Mouse (Mus musculus): ENCODE measurements at regions not wholly inside any gene's neighbourhood (a gene's known extent, or its start where the extent isn't known, plus 50 kb on each side); places are given as distances from the start of the nearest gene placed in this dataset.

DNA sequence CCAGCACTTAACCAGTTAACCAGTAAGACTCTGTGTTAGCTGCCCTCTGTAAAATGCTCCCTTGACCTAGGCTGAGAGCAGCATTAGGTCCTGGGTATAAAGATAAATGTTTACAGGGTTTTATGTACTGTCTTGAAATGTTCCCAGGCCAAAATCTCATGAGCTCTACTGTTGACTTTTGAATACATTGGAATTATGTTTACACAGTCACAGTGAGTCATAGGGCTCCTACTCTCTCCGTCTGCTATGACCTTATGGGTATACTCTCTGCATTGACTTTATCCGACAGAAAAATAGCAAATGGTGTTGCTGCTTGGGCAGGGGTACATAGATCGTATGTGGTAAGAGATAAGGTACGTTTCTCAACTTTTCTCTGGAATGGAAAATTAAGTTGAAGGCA, 596.8 kb upstream of the Zeb2 start:
- no peak for DNase-seq

DNA sequence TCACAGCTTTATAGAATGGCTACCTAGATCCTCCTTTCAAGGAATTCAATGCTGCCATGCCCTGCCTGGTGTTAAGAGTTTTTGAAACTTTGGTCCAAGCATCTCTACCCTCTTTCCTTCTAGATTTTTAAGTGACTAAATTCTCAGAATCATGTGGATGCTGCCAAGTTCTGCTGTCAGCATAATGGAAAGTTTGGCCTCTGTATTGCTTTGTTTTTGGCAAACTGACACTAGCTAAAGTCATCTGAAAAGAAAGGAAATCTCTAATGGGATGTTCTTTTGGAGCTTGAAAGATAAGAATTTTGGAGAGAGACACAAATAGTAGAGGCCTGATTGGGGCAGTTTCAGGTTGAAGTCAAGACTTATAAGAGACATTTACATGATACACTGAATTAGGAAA, 589.8 kb upstream of the Zeb2 start:
- peak; percentile 86 for DNase-seq

DNA sequence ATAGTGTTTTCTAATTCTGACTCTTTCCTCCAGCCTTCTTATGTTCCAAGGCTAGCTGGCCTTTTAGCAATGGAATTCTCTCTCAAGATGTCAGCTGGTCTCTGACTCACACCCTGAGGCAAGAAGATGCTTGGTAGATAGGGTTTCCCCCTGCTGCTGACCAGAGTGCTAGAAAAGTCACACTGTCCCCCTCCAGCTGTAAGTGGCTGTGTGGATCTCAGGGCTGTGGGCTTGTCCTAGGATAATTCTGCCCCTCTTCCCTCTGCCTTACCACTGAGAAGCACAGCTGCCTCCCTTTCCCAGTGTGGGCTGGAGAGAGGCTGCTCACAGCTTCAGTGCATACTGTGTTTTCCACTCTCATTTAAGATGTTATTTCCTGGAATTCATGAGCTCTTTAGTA, 585.3 kb upstream of the Zeb2 start:
- no peak for DNase-seq

DNA sequence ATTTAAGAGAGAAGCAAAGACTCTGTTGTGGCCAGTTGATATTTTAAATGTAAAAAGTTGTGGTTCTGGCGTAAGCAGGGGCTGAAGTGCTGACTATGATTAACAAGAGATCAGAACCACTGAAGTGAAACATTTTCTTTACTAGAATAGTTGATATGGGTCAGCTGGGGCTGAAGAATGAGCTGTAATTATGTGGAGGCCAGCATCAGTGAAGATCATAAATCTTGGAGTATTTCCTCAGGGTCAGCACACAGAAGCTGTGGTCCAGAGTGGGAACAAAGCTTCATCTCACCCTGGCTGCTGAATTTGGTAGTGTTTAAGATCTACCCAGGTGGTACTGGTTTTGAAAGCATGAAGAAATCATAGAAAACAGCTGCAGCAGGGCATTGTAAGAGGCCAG, 583.4 kb upstream of the Zeb2 start:
- peak; percentile 74 for DNase-seq

DNA sequence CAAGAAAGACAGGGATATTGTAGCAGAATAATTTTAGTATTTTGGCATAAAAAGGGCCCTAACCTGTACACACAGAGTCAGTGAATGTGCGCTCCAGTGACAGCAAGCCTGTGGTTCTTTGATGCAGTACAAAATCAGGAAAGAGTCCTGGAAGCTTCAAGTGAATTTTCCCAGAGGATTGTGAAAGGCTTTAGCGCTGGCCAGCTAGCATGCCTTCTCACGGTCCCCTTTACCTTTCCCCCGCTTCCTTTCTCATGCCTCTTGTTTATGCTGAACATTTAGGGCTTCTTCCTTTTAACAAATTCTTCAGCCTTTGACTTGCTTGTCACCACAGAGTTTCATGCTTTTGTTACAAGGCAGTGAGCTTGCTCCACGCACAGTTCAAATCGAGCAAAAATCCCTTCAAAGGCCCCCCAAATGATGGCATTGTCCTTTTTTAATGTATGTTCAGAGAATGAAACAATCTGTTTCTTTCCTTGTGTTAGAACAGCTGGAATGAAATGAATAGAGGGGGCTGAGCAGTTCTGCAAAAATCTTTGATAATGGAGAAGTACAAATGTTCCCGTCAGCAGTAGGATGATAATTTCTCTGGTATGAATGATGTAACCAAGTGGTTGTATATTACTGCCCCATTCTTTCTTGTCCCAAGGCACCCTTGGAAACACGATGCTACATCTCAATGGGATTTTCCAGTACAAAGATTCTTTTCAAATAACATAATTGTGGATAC, 576.3 kb upstream of the Zeb2 start:
- DNase-seq: peak; percentile 89

DNA sequence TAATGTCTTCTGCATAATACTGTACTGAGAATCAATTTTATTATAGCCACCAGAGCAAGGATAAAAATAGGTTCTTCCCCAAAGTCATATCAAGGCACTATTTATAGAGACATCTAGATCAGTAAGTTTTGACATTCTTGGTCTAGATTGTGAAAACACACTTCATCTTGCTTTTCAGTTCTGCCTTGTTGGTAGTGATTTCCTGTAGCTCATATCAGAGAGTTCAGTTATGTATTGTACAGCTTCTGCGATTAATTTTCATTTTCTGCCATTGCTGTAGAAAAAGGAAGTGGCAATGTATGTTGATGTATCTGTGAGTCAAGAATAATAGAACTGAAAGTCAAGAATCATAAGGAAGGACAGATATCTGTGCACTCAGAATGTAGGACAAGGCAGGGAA, 575.6 kb upstream of the Zeb2 start:
- DNase-seq: no peak

DNA sequence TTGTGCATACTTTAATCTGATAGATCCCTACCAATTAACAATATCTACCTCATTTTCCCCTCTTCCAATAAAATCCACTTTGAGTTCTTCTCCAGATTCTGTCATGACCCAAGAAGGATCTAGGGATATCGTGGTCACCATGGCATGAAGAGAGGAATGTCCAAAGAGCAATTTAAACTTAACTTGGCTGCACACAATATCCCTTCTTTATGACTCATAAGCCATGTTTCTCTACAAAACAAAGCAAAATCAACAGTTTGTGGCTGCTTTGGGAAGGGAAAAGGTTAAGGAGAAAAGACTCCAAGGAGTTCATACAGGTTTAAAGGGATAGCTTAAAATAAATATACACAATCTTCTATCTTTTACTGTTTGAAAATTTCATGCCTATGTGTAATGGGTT, 571.8 kb upstream of the Zeb2 start:
- peak; percentile 8 for DNase-seq

DNA sequence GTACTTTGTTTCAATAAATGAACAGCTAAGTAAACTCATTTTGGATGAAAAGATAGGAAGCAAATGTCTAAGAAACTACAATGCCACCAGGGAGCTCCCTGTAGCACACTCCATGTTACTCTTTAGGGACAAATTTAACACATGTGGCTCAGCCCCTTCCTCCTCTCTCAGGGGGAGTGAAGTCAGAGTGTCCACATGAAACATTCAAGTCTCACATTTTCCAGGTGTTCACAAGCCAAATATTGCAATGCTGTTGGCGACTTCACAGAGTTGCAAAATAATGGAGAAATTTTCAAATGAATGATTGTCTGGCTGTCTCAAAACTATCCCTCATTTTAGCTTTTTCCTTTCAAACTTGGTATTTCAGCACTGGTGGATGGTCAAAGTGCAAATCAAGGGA, 564.1 kb upstream of the Zeb2 start:
- peak; percentile 88 for DNase-seq

DNA sequence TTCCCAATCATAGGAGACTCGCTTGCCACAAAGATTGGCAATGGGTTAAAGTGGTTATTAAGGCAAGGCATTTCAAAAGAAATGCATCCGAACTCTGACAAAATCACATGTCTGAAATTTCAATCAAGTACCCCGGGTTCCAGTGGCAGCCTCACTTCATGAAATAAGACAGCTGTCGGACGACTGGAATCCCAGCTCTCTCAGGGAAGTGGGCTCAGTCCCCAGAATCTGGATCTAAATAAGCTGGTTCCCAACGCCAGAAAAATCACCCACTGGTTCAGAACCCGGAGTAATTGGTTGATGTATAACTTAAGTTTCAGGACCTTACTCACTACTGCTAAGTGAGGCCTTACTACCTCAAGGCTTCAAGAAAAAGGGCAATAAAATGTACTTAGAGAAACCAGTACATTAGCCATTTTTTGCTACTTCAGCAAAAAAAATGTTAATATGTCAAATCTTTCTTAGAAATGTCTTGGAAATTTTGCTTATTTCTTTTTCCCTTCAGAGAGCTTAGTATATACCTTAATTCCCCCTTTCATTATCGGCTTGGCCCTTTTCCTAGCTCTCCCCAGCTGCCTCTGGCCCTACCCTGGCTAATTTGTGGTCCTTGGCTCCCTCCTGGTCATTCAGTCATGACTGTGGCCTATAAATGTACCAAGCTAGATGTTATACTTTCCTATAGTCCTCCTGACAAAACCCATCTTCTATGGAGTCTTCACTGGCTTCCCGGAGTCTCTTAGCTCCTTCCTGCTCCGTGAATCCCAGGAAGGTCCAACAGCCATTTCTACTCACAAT, 562.1 kb upstream of the Zeb2 start:
- peak; percentile 69 for DNase-seq

DNA sequence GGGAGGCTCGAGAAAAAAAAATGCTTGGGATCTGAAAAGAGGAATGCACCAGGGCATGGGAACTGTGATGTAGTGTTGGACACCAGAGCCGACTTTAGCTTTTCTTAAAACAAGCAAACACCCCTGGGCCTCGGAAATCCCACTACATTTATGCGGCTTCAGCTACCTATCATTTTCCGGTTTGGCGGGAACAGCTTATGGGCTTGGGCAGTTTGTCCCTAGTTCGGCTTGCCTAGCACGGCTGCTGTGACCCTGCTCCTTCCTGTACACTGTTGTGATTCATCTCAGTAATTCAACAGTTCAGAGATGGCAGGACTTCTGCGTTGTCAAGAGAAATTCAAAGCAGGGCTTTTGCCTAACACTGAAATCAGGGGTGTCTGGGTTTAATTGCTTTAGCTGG, 561.5 kb upstream of the Zeb2 start:
- DNase-seq: peak; percentile 87

DNA sequence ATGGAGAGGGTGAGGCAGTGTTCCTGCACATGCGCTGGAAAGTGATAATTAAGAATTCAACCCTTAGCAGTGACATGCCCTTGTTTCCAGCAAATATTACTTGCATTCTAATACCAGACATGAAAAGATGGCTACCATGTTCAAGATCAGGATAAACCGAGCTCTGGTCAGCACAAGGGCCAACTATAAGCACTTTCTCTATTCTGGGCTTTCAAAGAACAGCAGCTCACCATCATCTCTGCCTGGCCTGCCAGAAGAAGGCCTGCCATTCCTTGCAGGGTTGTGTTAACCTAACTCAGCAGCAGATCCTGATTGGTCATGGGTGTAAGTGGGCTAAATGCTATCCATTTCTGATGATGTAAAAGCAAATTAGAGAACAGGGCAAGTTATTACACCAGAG, 558.6 kb upstream of the Zeb2 start:
- DNase-seq: peak; percentile 61

DNA sequence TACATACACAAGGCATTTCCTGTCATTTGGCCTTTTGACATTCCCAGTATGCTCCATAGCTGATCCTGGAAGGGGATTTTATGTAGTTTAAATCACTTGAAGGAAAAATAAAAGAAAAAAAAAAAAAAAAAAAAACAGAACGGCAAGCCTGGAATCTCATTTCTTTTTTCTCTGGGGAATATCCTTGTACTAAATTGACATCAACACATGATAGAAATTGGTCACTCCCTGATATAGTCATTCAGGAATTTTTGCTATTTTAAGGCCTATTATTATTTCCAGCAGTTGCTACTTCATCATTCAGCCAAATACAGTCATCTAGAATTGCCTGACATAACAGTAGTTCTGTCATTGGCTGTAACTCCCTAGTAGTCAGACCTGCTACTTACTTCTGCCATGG, 538.8 kb upstream of the Zeb2 start:
- no peak for DNase-seq

DNA sequence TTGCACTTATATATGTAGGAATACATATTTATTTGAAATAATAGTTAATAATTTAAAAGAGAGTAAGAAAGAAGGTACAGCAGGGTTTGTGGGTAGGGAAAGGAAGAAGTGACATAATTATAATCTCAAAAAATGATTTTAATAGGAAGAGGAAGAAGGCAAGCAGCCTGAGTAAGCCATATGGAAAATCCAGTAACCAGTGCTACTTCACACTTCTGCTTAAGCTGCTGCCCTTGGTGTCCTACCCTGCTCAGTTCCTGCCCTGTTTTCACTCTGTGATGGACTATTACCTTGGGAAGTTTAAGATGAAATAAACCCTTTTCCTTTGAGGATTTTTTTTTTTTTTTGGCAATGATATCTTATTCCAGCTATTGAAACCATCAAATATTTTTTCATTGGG, 537.5 kb upstream of the Zeb2 start:
- peak; percentile 25 for DNase-seq

DNA sequence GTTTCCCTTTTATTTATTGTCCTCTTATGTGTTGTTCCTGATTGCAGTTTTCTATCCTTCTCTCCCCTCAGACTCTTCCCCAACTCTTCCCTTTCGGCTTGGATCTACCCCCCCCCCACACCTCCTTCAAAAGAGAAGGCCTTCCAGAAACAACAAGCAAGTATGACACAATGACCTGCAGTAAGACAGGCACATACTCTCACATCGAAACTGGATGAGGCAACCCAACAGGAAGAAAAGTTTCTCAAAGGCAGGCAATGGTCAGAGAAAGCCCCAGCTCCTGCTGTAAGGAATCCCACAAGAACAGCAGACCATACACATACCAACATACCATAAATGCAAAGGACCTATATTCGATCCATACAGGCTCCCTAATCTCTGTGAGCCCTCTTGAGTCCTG, 535.8 kb upstream of the Zeb2 start:
- DNase-seq: peak; percentile 10

DNA sequence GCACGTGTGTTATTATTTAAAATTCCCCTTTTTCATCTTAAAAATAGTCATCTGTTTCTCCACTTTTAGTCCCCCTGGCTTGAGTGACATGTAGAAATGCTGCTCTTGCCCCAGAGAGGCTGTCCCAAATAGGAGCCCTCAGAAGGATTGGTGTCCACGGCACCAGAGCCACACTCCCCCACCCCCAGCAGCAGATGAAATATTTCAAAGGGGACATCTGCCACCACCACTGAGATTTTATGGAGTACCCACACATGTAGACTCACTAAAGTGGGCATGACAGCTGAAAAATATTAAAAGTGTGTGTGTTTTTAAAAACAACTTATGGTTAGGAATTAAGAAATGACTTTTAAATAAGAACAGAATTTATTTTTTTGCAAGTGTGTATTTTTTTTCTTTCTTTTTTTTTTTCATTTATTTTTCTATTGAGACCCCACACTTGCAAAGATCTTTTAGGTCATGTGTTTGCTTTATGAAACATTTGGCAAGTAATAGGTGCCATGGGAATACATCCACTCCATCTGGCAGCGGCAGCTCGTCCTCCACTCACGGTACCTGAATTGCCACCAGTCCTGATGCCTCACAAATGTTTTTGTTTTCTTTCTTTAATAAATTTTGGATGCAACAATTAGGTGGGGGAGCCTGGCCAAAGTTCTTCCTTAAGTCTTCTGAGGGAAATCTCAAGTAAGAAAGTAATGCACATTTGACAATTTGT, 533.2 kb upstream of the Zeb2 start:
- DNase-seq: no peak

DNA sequence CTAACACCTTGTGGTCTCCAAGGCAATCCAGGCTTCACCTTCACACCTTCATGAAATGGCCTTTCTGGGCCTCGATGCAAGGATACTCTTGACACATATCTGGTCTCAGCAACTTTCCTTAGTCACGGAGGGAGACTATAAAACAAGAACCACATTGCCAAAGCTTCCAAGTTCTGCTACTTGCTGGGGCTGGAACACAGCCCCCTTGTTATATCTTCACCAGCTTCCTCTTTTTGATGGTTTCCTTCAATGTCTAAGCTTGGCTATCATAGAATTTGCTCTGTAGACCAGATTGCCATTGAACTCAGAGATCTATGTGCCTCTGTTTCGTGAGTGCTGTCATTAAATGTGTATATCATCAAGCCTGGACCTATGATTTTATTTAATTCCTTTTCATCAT, 530.7 kb upstream of the Zeb2 start:
- no peak for DNase-seq

DNA sequence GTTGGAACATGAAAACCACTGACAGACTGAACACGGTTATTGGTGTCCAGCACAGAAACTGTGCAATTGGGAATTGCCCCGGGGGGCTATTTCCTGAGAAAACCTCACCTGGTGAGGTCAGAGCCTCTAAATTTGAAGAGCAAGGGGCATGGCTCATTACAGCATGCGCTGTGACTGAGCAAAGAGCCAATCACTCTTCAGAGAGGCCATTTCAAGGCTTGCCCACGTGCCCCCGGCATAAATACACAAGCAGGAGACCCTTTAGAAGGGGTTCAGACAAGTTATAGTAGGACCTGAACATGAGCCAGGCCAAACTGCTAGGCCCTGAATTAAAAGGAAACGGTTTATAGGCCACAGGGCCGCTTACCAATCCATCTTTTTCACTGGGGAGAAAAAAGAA, 512.9 kb upstream of the Zeb2 start:
- DNase-seq: peak; percentile 84

DNA sequence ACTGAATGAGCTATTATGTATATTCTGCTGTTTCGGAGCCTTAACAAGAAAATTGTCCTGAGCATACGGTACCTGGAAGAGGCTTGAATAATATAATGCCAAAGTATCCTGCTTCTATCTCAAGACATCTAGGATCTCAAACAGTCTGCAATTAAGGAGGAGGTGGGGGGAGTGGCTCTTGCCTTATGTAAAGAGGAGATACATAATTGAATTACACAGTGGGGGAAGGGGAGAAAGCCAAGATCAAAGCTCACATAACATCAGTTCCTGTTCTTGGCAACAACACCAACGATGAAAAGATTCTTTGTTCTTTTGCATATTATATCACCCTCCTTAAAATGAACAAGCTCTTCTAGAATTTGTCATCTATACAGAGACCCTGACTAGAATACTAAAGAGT, 512.4 kb upstream of the Zeb2 start:
- DNase-seq: no peak

DNA sequence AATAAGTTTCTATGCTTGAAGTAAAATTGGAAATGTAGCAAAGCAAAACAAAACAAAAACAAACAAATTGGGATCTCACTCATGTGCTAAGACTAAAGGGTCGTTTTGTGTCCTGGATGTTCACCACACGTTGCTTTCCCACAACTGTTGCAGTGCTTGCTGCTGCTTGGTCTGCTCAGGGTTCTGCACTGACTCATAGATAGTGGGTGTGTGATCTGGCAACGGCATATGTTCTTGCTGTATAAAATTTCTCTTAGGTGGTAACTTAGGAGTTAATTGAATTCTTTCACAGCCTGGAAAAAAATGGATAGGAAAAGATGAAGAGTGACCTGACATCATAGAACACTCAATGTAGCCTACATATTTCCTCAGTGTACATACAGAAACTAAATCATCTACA, 505.9 kb upstream of the Zeb2 start:
- no peak for DNase-seq

DNA sequence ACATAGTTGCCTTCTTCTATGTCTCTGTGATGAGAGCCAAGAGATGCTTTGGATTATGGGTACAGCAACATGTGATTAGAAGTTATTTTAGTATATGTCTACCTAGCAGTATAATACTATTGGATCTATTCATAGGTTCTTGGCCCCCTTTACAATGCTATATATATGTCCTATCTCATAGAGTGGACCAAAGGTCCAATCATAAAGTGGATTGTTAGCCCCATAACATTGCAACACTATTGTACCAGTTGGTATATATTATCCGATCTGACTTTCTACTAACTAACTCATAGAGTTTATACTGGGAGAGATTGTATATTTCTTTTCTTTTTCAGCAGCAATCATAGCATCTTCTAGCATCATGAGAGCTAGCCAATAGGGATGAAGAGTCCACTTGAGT, 491.7 kb upstream of the Zeb2 start:
- no peak for DNase-seq

DNA sequence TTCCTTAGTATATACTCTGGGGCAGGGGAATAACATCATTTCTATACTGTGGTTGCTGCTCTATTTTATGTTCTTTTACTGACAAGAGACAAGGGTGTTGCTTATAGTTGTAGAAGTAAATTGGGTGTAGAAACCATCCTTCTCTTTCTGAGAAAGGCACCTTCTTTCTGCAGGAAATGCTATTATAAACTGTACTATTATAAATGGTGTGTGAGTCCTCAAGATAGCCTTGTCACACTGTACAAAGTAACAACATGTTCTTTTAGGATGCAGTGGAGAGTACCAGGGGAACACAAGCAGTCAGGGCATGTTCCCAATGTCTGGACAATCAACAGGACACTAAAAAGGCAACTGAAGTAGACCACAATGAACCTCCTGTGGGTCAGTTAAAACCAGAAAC, 490.2 kb upstream of the Zeb2 start:
- no peak for DNase-seq

DNA sequence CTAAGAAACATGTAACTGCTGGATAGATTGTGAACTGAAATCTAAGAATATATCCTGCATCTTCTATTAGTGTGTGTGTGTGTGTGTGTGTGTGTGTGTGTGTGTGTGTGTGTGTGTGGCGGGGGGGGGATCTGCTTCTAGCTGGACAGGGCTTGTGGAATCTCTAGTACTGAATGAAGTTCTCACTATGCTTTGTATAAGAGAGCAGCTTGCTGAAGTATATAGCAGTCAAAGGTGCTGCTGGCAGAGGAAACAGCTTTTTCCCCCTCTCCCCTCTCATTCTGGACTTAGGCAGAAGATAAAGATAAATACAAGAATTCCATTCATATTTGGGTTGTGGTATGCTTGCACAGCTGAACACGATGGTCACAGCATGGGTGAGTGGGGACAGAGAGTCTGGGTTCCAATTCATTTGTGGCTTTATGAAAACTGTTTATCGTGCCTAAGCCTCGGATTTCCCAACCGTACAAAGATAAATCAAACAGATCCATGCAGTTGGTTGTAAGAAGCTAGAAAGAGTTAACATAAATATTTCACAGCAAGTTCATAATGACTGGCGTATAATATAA, 484.2 kb upstream of the Zeb2 start:
- no peak for DNase-seq

DNA sequence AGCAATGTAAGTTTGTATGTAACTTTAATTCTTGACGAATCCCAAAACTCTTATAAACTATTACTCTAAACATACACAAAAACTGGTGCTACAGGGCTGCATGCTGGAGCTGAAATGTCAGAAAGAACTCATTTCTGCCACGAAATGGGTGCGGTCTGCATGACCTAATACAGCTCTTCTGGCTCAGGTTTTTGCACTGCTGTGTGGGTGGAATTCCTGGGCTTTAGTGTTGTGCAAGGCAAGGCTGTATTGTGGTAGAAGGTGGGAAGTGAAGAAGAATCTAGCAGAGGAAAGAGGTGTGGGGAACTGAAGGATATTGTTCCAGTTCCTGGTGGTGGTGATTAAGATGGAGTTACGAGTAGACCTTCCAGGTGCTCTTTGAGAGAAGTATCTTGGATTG, 476.6 kb upstream of the Zeb2 start:
- DNase-seq: no peak

DNA sequence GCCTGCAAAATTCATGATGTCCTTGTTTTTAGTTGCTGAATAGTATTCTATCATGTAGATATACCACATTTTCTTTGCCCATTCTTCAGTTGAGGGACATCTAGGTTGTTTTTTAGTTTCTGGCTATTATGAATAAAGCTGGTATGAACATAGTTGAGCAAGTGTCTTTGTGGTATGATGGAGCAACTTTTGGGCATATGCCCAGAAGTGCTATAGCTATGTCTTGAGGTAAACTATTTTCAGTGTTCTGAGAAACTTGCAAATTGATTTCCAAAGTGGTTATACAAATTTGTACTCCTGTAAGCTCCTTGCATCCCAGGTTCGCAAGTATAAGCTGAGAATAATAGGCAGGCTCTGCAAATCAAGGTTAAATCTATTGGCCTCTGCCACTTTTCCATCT, 473.8 kb upstream of the Zeb2 start:
- DNase-seq: no peak

Data from heart, adult 11 months (tissue).